Mouse (Mus musculus) MEL (cell line): ENCODE results near the gene Fez2. TPM values are rescaled to one million over a fixed set of nuclear protein-coding genes. Genes with fewer than 3 reads are reported as not detected.

Experiments used
- DNase-seq: peaks from one replicate; pipeline ENCODE4 v3.0.0; 2011; ENCODE audit warnings: low read depth, low spot score
- H3K27ac ChIP-seq: 2 replicates; pipeline ENCODE4 v1.5.1; 2012; ENCODE audit warnings: low read depth, mild to moderate bottlenecking, control low read depth, low read length, moderate library complexity; ENCODE audit not compliant: control insufficient read depth
- H3K27me3 ChIP-seq, 2 experiments: fragments of 150-350 bp in 1 of 2; sonication (generic) in 1 of 2; 2 replicates each; pipeline ENCODE4 v1.6.1; 2012; ENCODE audit warnings: low read length in 2 of 2, mild to moderate bottlenecking in 2 of 2, improper control_type of control experiment in 1 of 2, moderate library complexity in 1 of 2; ENCODE audit not compliant: insufficient read depth in 2 of 2, control insufficient read depth in 1 of 2
- H3K36me3 ChIP-seq, 2 experiments: 2 replicates each; pipeline ENCODE4 v1.6.1; 2012 to 2014; ENCODE audit warnings: low read length in 2 of 2, improper control_type of control experiment in 1 of 2, inconsistent platforms in 1 of 2, mild to moderate bottlenecking in 1 of 2; ENCODE audit not compliant: insufficient read depth in 2 of 2, control insufficient read depth in 1 of 2
- H3K4me1 ChIP-seq, 2 experiments: fragments of 150-350 bp in 1 of 2; sonication (generic) in 1 of 2; 2 replicates each; pipeline ENCODE4 v1.6.1; 2012; ENCODE audit warnings: low read length in 2 of 2, improper control_type of control experiment in 1 of 2, mild to moderate bottlenecking in 1 of 2; ENCODE audit not compliant: insufficient read depth in 2 of 2, control insufficient read depth in 1 of 2
- H3K4me3 ChIP-seq, 2 experiments: fragments of 150-350 bp in 1 of 2; sonication (generic) in 1 of 2; 2 replicates each; pipeline ENCODE4 v1.5.1; 2012; ENCODE audit warnings: low read depth in 2 of 2, low read length in 2 of 2, mild to moderate bottlenecking in 2 of 2, moderate library complexity in 2 of 2, control low read depth in 1 of 2, improper control_type of control experiment in 1 of 2; ENCODE audit not compliant: control insufficient read depth in 1 of 2, insufficient read depth in 1 of 2
- H3K79me2 ChIP-seq: 2 replicates; pipeline ENCODE4 v1.6.1; 2012; ENCODE audit warnings: mild to moderate bottlenecking, low read length, moderate library complexity; ENCODE audit not compliant: control insufficient read depth, poor library complexity, insufficient read depth
- H3K9ac ChIP-seq: 2 replicates; pipeline ENCODE4 v1.6.1; 2012; ENCODE audit warnings: low read depth, mild to moderate bottlenecking, control low read depth, low read length, moderate library complexity; ENCODE audit not compliant: control insufficient read depth, poor library complexity, severe bottlenecking
- H3K9me3 ChIP-seq: fragments of 150-350 bp; sonication (generic); replicated peaks from 2 replicates; pipeline ENCODE4 v1.6.1; 2012; ENCODE audit warnings: mild to moderate bottlenecking, low read length, improper control_type of control experiment, moderate library complexity; ENCODE audit not compliant: insufficient read depth
- CHD1 ChIP-seq: IDR thresholded peaks from 2 replicates; pipeline ENCODE4 v1.6.1; 2012; ENCODE audit warnings: low read depth, mild to moderate bottlenecking, inconsistent platforms, low read length, improper control_type of control experiment
- EP300 ChIP-seq, 2 experiments: IDR thresholded peaks; 2 replicates each; pipeline ENCODE4 v1.6.1; 2011; ENCODE audit warnings: improper control_type of control experiment in 2 of 2, low read length in 2 of 2, low read depth in 1 of 2, mild to moderate bottlenecking in 1 of 2
- ETS1 ChIP-seq: IDR thresholded peaks from 2 replicates; pipeline ENCODE4 v1.6.1; 2012; ENCODE audit warnings: low read depth, mild to moderate bottlenecking, inconsistent platforms, low read length, improper control_type of control experiment, moderate library complexity
- GABPA ChIP-seq: IDR thresholded peaks from 2 replicates; pipeline ENCODE4 v1.6.1; 2012; ENCODE audit warnings: low read depth, mild to moderate bottlenecking, inconsistent platforms, low read length, improper control_type of control experiment, moderate library complexity
- GATA1 ChIP-seq: IDR thresholded peaks from 2 replicates; pipeline ENCODE4 v1.6.1; 2011; ENCODE audit warnings: low read depth, low read length, improper control_type of control experiment
- HCFC1 ChIP-seq: IDR thresholded peaks from 2 replicates; pipeline ENCODE4 v1.6.1; 2012; ENCODE audit warnings: low read depth, mild to moderate bottlenecking, inconsistent platforms, low read length, improper control_type of control experiment, moderate library complexity
- MAZ ChIP-seq: IDR thresholded peaks from 2 replicates; pipeline ENCODE4 v1.6.1; 2012; ENCODE audit warnings: low read depth, mild to moderate bottlenecking, inconsistent platforms, low read length, improper control_type of control experiment
- MEF2A ChIP-seq: IDR thresholded peaks from 2 replicates; pipeline ENCODE4 v1.6.1; 2014; ENCODE audit warnings: low read depth, mild to moderate bottlenecking, inconsistent platforms, low read length, improper control_type of control experiment; ENCODE audit not compliant: poor library complexity, insufficient replicate concordance, severe bottlenecking; ENCODE audit errors: extremely low read depth
- MYC ChIP-seq: IDR thresholded peaks from 2 replicates; pipeline ENCODE4 v1.6.1; 2011; ENCODE audit warnings: low read depth, mild to moderate bottlenecking, low read length, improper control_type of control experiment, moderate library complexity
- NRF1 ChIP-seq: IDR thresholded peaks from 2 replicates; pipeline ENCODE4 v1.6.1; 2014; ENCODE audit warnings: low read depth, mild to moderate bottlenecking, inconsistent platforms, low read length, improper control_type of control experiment, moderate library complexity; ENCODE audit not compliant: poor library complexity, insufficient read depth, severe bottlenecking
- POLR2AphosphoS2 ChIP-seq: IDR thresholded peaks from 2 replicates; pipeline ENCODE4 v1.6.1; 2011; ENCODE audit warnings: low read length, improper control_type of control experiment
- POLR2AphosphoS5 ChIP-seq: IDR thresholded peaks from 2 replicates; pipeline ENCODE4 v1.6.1; 2012; ENCODE audit warnings: low read depth, borderline replicate concordance, mild to moderate bottlenecking, inconsistent platforms, low read length, moderate library complexity, mixed read lengths
- TCF12 ChIP-seq: IDR thresholded peaks from 2 replicates; pipeline ENCODE4 v1.6.1; 2014; ENCODE audit warnings: low read depth, mild to moderate bottlenecking, inconsistent platforms, low read length, improper control_type of control experiment, moderate library complexity
- ZKSCAN1 ChIP-seq: IDR thresholded peaks from 2 replicates; pipeline ENCODE4 v1.6.1; 2012; ENCODE audit warnings: low read depth, mild to moderate bottlenecking, inconsistent platforms, low read length, improper control_type of control experiment, moderate library complexity
- ZMIZ1 ChIP-seq: IDR thresholded peaks from 2 replicates; pipeline ENCODE4 v1.6.1; 2012; ENCODE audit warnings: low read depth, mild to moderate bottlenecking, inconsistent platforms, low read length, improper control_type of control experiment, moderate library complexity
- ZNF384 ChIP-seq: IDR thresholded peaks from 2 replicates; pipeline ENCODE4 v1.6.1; 2012; ENCODE audit warnings: low read depth, mild to moderate bottlenecking, inconsistent platforms, low read length, improper control_type of control experiment
- polyA plus RNA-seq, 2 experiments: library from polyadenylated mRNA; stranded (reverse) in 1 of 2; unstranded in 1 of 2; fragments of >175 nt in 1 of 2; fragments of >200 nt in 1 of 2; gene quantifications; 2 replicates each; pipeline versions ENCODE4 v1.2.1 to v1.2.4; 2012; ENCODE audit warnings: low replicate concordance in 2 of 2, low read depth in 1 of 2; ENCODE audit not compliant: insufficient read length in 2 of 2, insufficient read depth in 1 of 2, missing spikeins in 1 of 2
- total RNA-seq: library from RNA; depleted of rRNA; stranded (reverse); fragments of 300-350 nt; gene quantifications from 2 replicates; pipeline ENCODE4 v1.2.3, GENCODE M21; 2012

Fez2 gene
- total and polyA plus RNA-seq, 3 experiments = 11.7 to 17.4 TPM; not detected in 1

DNA sequence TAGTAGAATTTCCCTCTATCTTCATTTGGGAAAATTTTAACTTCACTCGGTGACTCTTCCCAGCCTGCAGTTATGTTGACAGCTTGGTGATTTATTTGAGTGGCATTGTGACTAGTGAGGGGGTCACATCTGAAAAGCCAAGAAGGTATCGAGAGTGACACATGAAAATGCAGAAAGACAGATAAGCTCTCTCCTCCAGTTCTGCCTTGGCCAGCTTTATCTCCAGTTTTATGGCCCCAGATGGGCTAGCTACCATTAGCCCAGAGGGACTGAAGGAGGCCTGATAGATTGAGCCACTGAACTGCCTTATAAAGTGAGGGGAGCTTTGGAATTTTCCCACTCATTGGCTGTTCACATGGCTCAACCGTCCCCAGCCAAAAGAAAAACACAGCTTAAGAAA, 89.7 kb downstream of the Fez2 start (continued):
- no peak for TF ChIP-seq MEF2A
- TF ChIP-seq ZKSCAN1 = no peak
- no peak for TF ChIP-seq ZNF384
- no peak for TF ChIP-seq MAZ
- no peak for TF ChIP-seq MYC
- TF ChIP-seq ZMIZ1 = no peak
- no peak for TF ChIP-seq POLR2AphosphoS5
- TF ChIP-seq POLR2AphosphoS2 = no peak
- peak; percentile 82 for TF ChIP-seq TCF12
- peak; percentile 73; the same call in 1 of the 2 replicates for TF ChIP-seq ETS1

DNA sequence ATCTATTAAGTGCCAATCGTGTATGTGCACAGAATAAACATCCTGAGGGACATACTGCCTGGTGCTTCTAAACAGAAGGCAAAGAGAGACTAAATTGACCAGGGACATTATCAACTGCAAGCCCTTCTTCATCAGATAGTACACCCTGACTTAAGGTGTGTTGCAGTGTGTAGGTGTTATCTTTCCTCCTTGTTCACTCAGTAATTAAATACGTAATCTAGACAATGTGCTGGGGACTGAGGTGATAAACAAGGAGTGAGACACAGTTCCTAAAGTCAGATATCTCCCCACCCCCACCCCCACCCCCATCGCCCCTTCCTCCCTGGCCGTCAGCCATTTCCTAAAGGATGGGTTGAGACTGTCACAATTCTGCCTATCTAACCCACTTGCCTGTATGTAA, 90.8 kb downstream of the Fez2 start:
- Histone ChIP-seq H3K9me3 (no peaks in the 10 kb centered on the region), H3K9ac (no peak overlapping the region), H3K27ac (0 out of 2 replicates have a peak overlapping the region, but pooled peaks have one; percentile 16)
- TF ChIP-seq EP300 (IDR thresholded peaks at IDR 0.05; ENCODE audit: low read depth in 1 of 2, low read length in 2 of 2) (peak; percentile 50 to 56; a peak in 2 of 4 replicates), GATA1 (peak; percentile 45), MYC (no peak), GABPA (no peak), NRF1 (no peak), ETS1 (peak; percentile 63; the same call in 1 of the 2 replicates), HCFC1 (no peak), TCF12 (peak; percentile 30; the same call in 1 of the 2 replicates)
- TF ChIP-seq, all 39 proteins: peak for 4
- peak; percentile 17 for DNase-seq
- Histone ChIP-seq H3K36me3 (peaks cover 0 to 16% of the 10 kb centered on the region in 2 experiments; a peak in 2 of 4 replicates), H3K4me3 (no peak overlapping the region), H3K27me3 (no peaks in the 10 kb centered on the region), H3K79me2 (no peaks in the 10 kb centered on the region), H3K4me1 (peaks cover 7 to 21% of the 10 kb centered on the region in 2 experiments; a peak in 3 of 4 replicates)

DNA sequence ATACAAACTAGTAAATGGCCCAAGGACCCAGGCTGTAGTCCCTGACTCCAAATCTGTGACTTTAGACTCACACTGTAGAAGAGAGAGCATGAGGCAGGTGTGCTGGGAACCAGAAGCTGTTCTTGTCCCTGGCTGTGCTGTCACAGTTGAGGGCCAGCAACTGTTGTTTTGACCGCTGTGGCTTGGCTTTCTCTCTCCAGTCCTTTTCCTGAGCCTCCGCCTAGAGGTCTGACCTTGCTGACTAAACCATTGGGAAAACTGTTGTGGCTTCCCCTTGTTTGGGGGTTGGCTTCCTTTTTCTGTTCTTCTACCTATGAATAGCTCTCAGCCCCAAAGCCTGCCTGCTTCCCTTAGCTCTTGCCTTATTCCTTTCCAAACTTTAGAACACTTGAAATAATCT, 91.6 kb downstream of the Fez2 start:
- peaks cover 5 to 21% of the 10 kb centered on the region in 2 experiments; a peak in 3 of 4 replicates for H3K4me1 ChIP-seq
- no peak for TF ChIP-seq CHD1
- H3K27me3 ChIP-seq = no peaks in the 10 kb centered on the region
- H3K36me3 ChIP-seq = peaks cover 0 to 15% of the 10 kb centered on the region in 2 experiments; a peak in 2 of 4 replicates
- H3K4me3 ChIP-seq = no peak overlapping the region
- no peaks in the 10 kb centered on the region for H3K9me3 ChIP-seq
- no peak overlapping the region for H3K9ac ChIP-seq
- no peak for DNase-seq
- no peaks in the 10 kb centered on the region for H3K79me2 ChIP-seq
- H3K27ac ChIP-seq = no peak overlapping the region
